Mouse (Mus musculus) megakaryocyte, adult 5-6 weeks (primary cell): Measurements from ENCODE around the gene Rbm14. TPM values are rescaled to one million over a fixed set of nuclear protein-coding genes. Genes with fewer than 3 reads are reported as not detected.

Experiments
- ATAC-seq: 2 replicates; pipeline ENCODE4 v1.8.0; 2016; ENCODE audit warnings: mild to moderate bottlenecking, inconsistent platforms; ENCODE audit not compliant: poor library complexity, severe bottlenecking
- total RNA-seq, 2 experiments: library from RNA; stranded (forward) in 1 of 2; stranded (reverse) in 1 of 2; fragments of 153-499, 151-499 nt in 1 of 2; fragments of 221-1000, 200-1000 nt in 1 of 2; gene quantifications; 2 replicates each; pipeline versions ENCODE4 v1.2.3 to v1.2.4; 2015 to 2017

Gene Rbm14
- total RNA-seq, 2 experiments from 2014 or later: 13.8 to 30.6 TPM

DNA sequence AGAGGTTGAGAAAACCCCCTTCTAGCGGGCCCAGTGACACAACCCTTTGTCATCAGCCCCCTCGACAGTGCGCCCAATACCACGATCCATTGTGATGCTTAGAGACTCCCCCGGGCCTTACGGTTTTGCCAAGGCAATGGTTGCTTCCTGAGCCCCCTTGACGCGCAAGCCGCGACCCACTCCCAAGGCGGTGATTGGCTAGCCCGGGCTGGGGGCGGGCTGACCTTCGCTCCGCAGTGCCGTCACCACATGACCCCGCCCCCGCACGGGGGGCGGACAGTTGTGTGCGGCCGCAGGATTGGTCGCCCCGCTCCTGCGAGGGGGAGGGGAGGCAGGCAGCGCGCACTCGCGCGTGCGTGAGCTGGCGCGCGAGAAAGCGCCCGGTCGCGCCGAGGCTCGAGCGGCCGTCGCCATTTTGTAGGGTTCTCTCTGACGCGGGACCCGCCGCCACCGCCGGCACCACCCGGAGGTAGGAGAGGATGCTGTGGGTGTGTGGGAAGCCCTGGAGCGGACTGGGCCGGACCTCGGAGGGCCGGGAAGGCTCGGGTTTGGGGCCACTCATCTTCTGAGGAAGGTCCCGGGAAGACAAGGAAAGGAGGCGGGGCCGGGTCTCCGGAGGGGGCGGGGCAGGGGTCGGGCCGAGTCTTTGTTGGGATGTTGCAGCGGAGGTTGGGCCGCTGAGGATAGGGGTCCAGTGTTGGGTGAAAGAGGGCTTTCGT, 55.1 kb downstream of the Rbm14 start, which contains the start of gene Rbm4b:
Rbm4b (plus strand) TSS at position 305 of the 719 bp plus-strand sequence.
- peak; percentile 97 for ATAC-seq

- peak; percentile 84 for ATAC-seq
Measured at GRCm38 (mm10) chr19:4755565-4756192, 55.8 kb downstream of the Rbm14 start.

Other genes with a start within 250 kb of the Rbm14 start
- 0.09 and 0.30 TPM in 2 replicates for gene Lrfn4, start 196.0 kb downstream of the Rbm14 start, total RNA-seq (2015)
- gene Lrfn4, start 196.0 kb downstream of the Rbm14 start, total RNA-seq (2017): 0.29 and 0.65 TPM in 2 replicates
- 18.4 and 23.4 TPM in 2 replicates for gene Rce1, start 186.0 kb downstream of the Rbm14 start, total RNA-seq (2015)
- gene Rce1, start 186.0 kb downstream of the Rbm14 start, total RNA-seq (2017): 12.4 and 20.0 TPM in 2 replicates
- gene Gm960, start 113.0 kb downstream of the Rbm14 start, total RNA-seq (2015): not detected in 2 replicates
- not detected in 2 replicates for gene Gm960, start 113.0 kb downstream of the Rbm14 start, total RNA-seq (2017)
- gene Sptbn2, start 100.5 kb downstream of the Rbm14 start, total RNA-seq (2015): not detected in 2 replicates
- not detected in 2 replicates for gene Sptbn2, start 100.5 kb downstream of the Rbm14 start, total RNA-seq (2017)
- gene Rbm4b, start 55.1 kb downstream of the Rbm14 start, total RNA-seq (2015): 13.3 and 14.9 TPM in 2 replicates
- gene Rbm4b, start 55.1 kb downstream of the Rbm14 start, total RNA-seq (2017): 10.8 and 14.2 TPM in 2 replicates
- gene Rbm4, start 17.7 kb downstream of the Rbm14 start, total RNA-seq (2015): 22.5 and 30.0 TPM in 2 replicates
- gene Rbm4, start 17.7 kb downstream of the Rbm14 start, total RNA-seq (2017): 45.2 and 51.7 TPM in 2 replicates
- gene Gm21992, start within 50 bp of the Rbm14 start, total RNA-seq (2015): 13.2 and 22.5 TPM in 2 replicates
- gene Gm21992, start within 50 bp of the Rbm14 start, total RNA-seq (2017): 34.1 and 52.3 TPM in 2 replicates
- 20.0 and 22.0 TPM in 2 replicates for gene Ccs, start 27.7 kb upstream of the Rbm14 start, total RNA-seq (2015)
- 24.1 and 26.6 TPM in 2 replicates for gene Ccs, start 27.7 kb upstream of the Rbm14 start, total RNA-seq (2017)
- not detected in 2 replicates for gene Ccdc87, start 27.7 kb upstream of the Rbm14 start, total RNA-seq (2015)
- not detected in 2 replicates for gene Ccdc87, start 27.7 kb upstream of the Rbm14 start, total RNA-seq (2017)
- 0.09 TPM in 1 of 2 replicates, not detected in the other for gene Ctsf, start 43.5 kb upstream of the Rbm14 start, total RNA-seq (2015)
- 0.08 and 0.44 TPM in 2 replicates for gene Ctsf, start 43.5 kb upstream of the Rbm14 start, total RNA-seq (2017)
- gene Actn3, start 66.3 kb upstream of the Rbm14 start, total RNA-seq (2015): 0.14 and 0.25 TPM in 2 replicates
- 0.07 and 0.53 TPM in 2 replicates for gene Actn3, start 66.3 kb upstream of the Rbm14 start, total RNA-seq (2017)
- gene Zdhhc24, start 67.0 kb upstream of the Rbm14 start, total RNA-seq (2015): 5.3 and 5.8 TPM in 2 replicates
- gene Zdhhc24, start 67.0 kb upstream of the Rbm14 start, total RNA-seq (2017): 7.1 and 7.6 TPM in 2 replicates
- 0.07 TPM in 1 of 2 replicates, not detected in the other for gene Bbs1, start 95.0 kb upstream of the Rbm14 start, total RNA-seq (2015)
- gene Bbs1, start 95.0 kb upstream of the Rbm14 start, total RNA-seq (2017): 0.08 and 0.37 TPM in 2 replicates
- gene Dpp3, start 116.7 kb upstream of the Rbm14 start, total RNA-seq (2015): 21.2 and 21.7 TPM in 2 replicates
- gene Dpp3, start 116.7 kb upstream of the Rbm14 start, total RNA-seq (2017): 36.1 and 44.4 TPM in 2 replicates
- 0.49 TPM in 1 of 2 replicates, not detected in the other for gene Peli3, start 131.5 kb upstream of the Rbm14 start, total RNA-seq (2015)
- gene Peli3, start 131.5 kb upstream of the Rbm14 start, total RNA-seq (2017): 0.51 and 0.85 TPM in 2 replicates
- gene Mrpl11, start 150.5 kb upstream of the Rbm14 start, total RNA-seq (2015): 13.4 and 15.9 TPM in 2 replicates
- 26.3 and 29.1 TPM in 2 replicates for gene Mrpl11, start 150.5 kb upstream of the Rbm14 start, total RNA-seq (2017)
- not detected in 2 replicates for gene Npas4, start 178.7 kb upstream of the Rbm14 start, total RNA-seq (2015)
- not detected in 2 replicates for gene Npas4, start 178.7 kb upstream of the Rbm14 start, total RNA-seq (2017)
- gene Slc29a2, start 212.2 kb upstream of the Rbm14 start, total RNA-seq (2015): 0.31 and 1.0 TPM in 2 replicates
- gene Slc29a2, start 212.2 kb upstream of the Rbm14 start, total RNA-seq (2017): 0.18 and 3.4 TPM in 2 replicates
- gene B4gat1, start 227.2 kb upstream of the Rbm14 start, total RNA-seq (2015): not detected in 2 replicates
- 0.62 and 2.2 TPM in 2 replicates for gene B4gat1, start 227.2 kb upstream of the Rbm14 start, total RNA-seq (2017)
- 7.0 and 7.2 TPM in 2 replicates for gene AC124502.3, start 227.3 kb upstream of the Rbm14 start, total RNA-seq (2015)
- gene AC124502.3, start 227.3 kb upstream of the Rbm14 start, total RNA-seq (2017): 3.5 and 4.6 TPM in 2 replicates
- gene Brms1, start 229.7 kb upstream of the Rbm14 start, total RNA-seq (2015): 16.5 and 22.4 TPM in 2 replicates
- gene Brms1, start 229.7 kb upstream of the Rbm14 start, total RNA-seq (2017): 28.5 and 30.4 TPM in 2 replicates
- gene Rin1, start 238.8 kb upstream of the Rbm14 start, total RNA-seq (2015): 0.30 and 0.65 TPM in 2 replicates
- gene Rin1, start 238.8 kb upstream of the Rbm14 start, total RNA-seq (2017): 0.15 and 0.98 TPM in 2 replicates